8 mouse cellular contexts compared by ENCODE assay signal in genomic region chr5:92381550-92382348, GRCm38 (mm10). TPM values are rescaled to one million over a fixed set of nuclear protein-coding genes. Genes with fewer than 3 reads are reported as not detected.
DNase-seq lines count a peak whose midpoint lies in the region; ATAC-seq lines count a peak whose summit lies in the region.

No protein-coding gene starts in this region.

- peak; percentile 92 for ATAC-seq in forebrain, embryonic 16.5 days
- peak; percentile 81 for ATAC-seq in hindbrain, embryonic 13.5 days (ENCODE audit: low FRiP score)

- H3K27ac ChIP-seq in forebrain, embryonic 16.5 days (ENCODE audit: low read length), result no peak overlapping the region
- H3K27ac ChIP-seq in hindbrain, embryonic 13.5 days, result no peak overlapping the region

- peak; percentile 80 for DNase-seq in MEL-GATA-1-ER (ENCODE audit: extremely low read depth, low read depth)
- DNase-seq in cerebellum, adult 11-12 months, result peak; percentile 59
- peak; percentile 82 to 88 for DNase-seq in layer of hippocampus, postnatal 10 days (ENCODE audit: low spot score in 2 of 2)
- peak; percentile 83 for DNase-seq in lung, postnatal 25 days (ENCODE audit: low spot score)
- peak; percentile 72 for DNase-seq in right cerebral cortex, adult 18-20 months
- peak; percentile 84 for DNase-seq in urinary bladder, postnatal 14 days (ENCODE audit: low spot score)

- H3K9me3 ChIP-seq in forebrain, embryonic 16.5 days (ENCODE audit: control insufficient read depth, low read length), result no peaks in the 10 kb centered on the region
- no peaks in the 10 kb centered on the region for H3K9me3 ChIP-seq in hindbrain, embryonic 13.5 days

- H3K9ac ChIP-seq in forebrain, embryonic 16.5 days (replicated peaks; ENCODE audit: low read depth, low read length), result no peak overlapping the region
- H3K9ac ChIP-seq in hindbrain, embryonic 13.5 days, result no peak overlapping the region

- no peaks in the 10 kb centered on the region for H3K36me3 ChIP-seq in forebrain, embryonic 16.5 days (ENCODE audit: control insufficient read depth, insufficient read depth)
- H3K36me3 ChIP-seq in hindbrain, embryonic 13.5 days, result no peaks in the 10 kb centered on the region

- WGBS in forebrain, embryonic 16.5 days, result 32% methylated on average over 12 of the region's 12 CpGs
- 42% methylated on average over 12 of the region's 12 CpGs for WGBS in hindbrain, embryonic 13.5 days

- H3K4me1 ChIP-seq in forebrain, embryonic 16.5 days (replicated peaks; ENCODE audit: control insufficient read depth, insufficient read depth, low read length), result peaks cover 5% of the 10 kb centered on the region; the same call in 1 of the 2 replicates
- peaks cover 7% of the 10 kb centered on the region; the same call in 1 of the 2 replicates for H3K4me1 ChIP-seq in hindbrain, embryonic 13.5 days (replicated peaks)

- no peaks in the 10 kb centered on the region; the same call in 1 of the 2 replicates for H3K27me3 ChIP-seq in forebrain, embryonic 16.5 days (replicated peaks; ENCODE audit: control insufficient read depth, insufficient read depth, low read length)
- H3K27me3 ChIP-seq in hindbrain, embryonic 13.5 days, result no peaks in the 10 kb centered on the region

- no peak overlapping the region for H3K4me3 ChIP-seq in forebrain, embryonic 16.5 days (replicated peaks; ENCODE audit: low read length)
- H3K4me3 ChIP-seq in hindbrain, embryonic 13.5 days, result no peak overlapping the region

- H3K4me2 ChIP-seq in forebrain, embryonic 16.5 days (ENCODE audit: low read length), result no peak overlapping the region
- no peak overlapping the region for H3K4me2 ChIP-seq in hindbrain, embryonic 13.5 days

RNA-seq across cellular contexts. Expression of gene Cxcl10, which starts 33.1 kb away (rescaled TPM):
- 0.61 TPM in 1 of 2 replicates, not detected in the other for polyA plus RNA-seq in forebrain, embryonic 16.5 days (2015; fragmentation: Nextera tagmentation; extraction: Ambion mirVana)
- 0.21 and 0.30 TPM in 2 replicates for polyA plus RNA-seq in hindbrain, embryonic 13.5 days (2015; fragmentation: Nextera tagmentation; extraction: Ambion mirVana)
- not detected for total RNA-seq in layer of hippocampus, postnatal 10 days (2021)

RNA-seq across cellular contexts. Expression of gene Art3, which starts 50.1 kb away (rescaled TPM):
- polyA plus RNA-seq in forebrain, embryonic 16.5 days (2015; fragmentation: Nextera tagmentation; extraction: Ambion mirVana), result 3.5 and 5.4 TPM in 2 replicates
- polyA plus RNA-seq in hindbrain, embryonic 13.5 days (2015; fragmentation: Nextera tagmentation; extraction: Ambion mirVana), result 7.6 and 9.5 TPM in 2 replicates
- total RNA-seq in layer of hippocampus, postnatal 10 days (2021), result 1 to 10 TPM; 6.7 to 9.5 TPM

RNA-seq across cellular contexts. Expression of gene Nup54, which starts 53.3 kb away (rescaled TPM):
- polyA plus RNA-seq in forebrain, embryonic 16.5 days (2015; fragmentation: Nextera tagmentation; extraction: Ambion mirVana), result 63.4 and 65.6 TPM in 2 replicates
- polyA plus RNA-seq in hindbrain, embryonic 13.5 days (2015; fragmentation: Nextera tagmentation; extraction: Ambion mirVana), result 51.0 and 56.7 TPM in 2 replicates
- total RNA-seq in layer of hippocampus, postnatal 10 days (2021), result 10 to 100 TPM; 33.9 to 41.7 TPM

RNA-seq across cellular contexts. Expression of gene Cxcl9, which starts 53.9 kb away (rescaled TPM):
- polyA plus RNA-seq in forebrain, embryonic 16.5 days (2015; fragmentation: Nextera tagmentation; extraction: Ambion mirVana), result not detected in 2 replicates
- polyA plus RNA-seq in hindbrain, embryonic 13.5 days (2015; fragmentation: Nextera tagmentation; extraction: Ambion mirVana), result not detected in 2 replicates
- total RNA-seq in layer of hippocampus, postnatal 10 days (2021), result not detected
